Mouse (Mus musculus) kidney, postnatal 0 days (tissue): ENCODE measurements around the gene Dclre1a. TPM values are rescaled to one million over a fixed set of nuclear protein-coding genes. Genes with fewer than 3 reads are reported as not detected.
"Not testable (repeated sequence)": the region's sequence is repeated elsewhere in the genome, so short reads cannot be mapped to it uniquely, and the experiment has no call there.

ENCODE experiments used
- ATAC-seq: fragments of 200-750 bp; cut with Nextera tagmentation; replicated peaks from 2 replicates; pipeline ENCODE4 v1.8.0; 2017; ENCODE audit warnings: low read depth, moderate number of reproducible peaks, moderate TSS enrichment, moderate library complexity; ENCODE audit not compliant: low FRiP score
- DNase-seq: peaks from one replicate; pipeline ENCODE4 v3.0.0-alpha.2; 2016; ENCODE audit warnings: low spot score
- H3K27ac ChIP-seq: fragments of 300-500 bp; sonication (generic); 2 replicates; pipeline ENCODE4 v1.5.1; 2014; ENCODE audit warnings: mild to moderate bottlenecking
- H3K27me3 ChIP-seq: fragments of 300-500 bp; sonication (generic); 2 replicates; pipeline ENCODE4 v1.6.1; 2014; ENCODE audit warnings: low read length, mixed read lengths; ENCODE audit not compliant: insufficient read depth
- H3K36me3 ChIP-seq: fragments of 300-500 bp; sonication (generic); 2 replicates; pipeline ENCODE4 v1.6.1; 2014; ENCODE audit warnings: low read length, mixed read lengths; ENCODE audit not compliant: insufficient read depth
- H3K4me1 ChIP-seq: fragments of 300-500 bp; sonication (generic); replicated peaks from 2 replicates; pipeline ENCODE4 v1.6.1; 2014; ENCODE audit warnings: antibody characterized with exemption, low read length, mixed read lengths; ENCODE audit not compliant: insufficient read depth
- H3K4me2 ChIP-seq: fragments of 300-500 bp; sonication (generic); 2 replicates; pipeline ENCODE4 v1.6.1; 2014; ENCODE audit warnings: mild to moderate bottlenecking, low read length, moderate library complexity, mixed read lengths
- H3K4me3 ChIP-seq: fragments of 300-500 bp; sonication (generic); replicated peaks from 2 replicates; pipeline ENCODE4 v1.5.1; 2014; ENCODE audit warnings: low read depth, low read length
- H3K9ac ChIP-seq: fragments of 300-500 bp; sonication (generic); 2 replicates; pipeline ENCODE4 v1.6.1; 2014; ENCODE audit warnings: low read depth, low read length
- H3K9me3 ChIP-seq: fragments of 300-500 bp; sonication (generic); replicated peaks from 2 replicates; pipeline ENCODE4 v1.6.1; 2016; ENCODE audit warnings: low read length, inconsistent platforms, mixed read lengths
- CTCF ChIP-seq: IDR thresholded peaks from 2 replicates; pipeline ENCODE4 v1.5.1; 2016; ENCODE audit warnings: antibody characterized with exemption, low read depth, mild to moderate bottlenecking, moderate library complexity
- WGBS: fragments of 180-500 bp; shearing (Covaris S2); extraction: QIAGEN DNeasy Blood & Tissue Kit; methylation state at CpG from one replicate; pipeline ENCODE4 v1.1.7; 2014; 5-methylcytosine and 5-hydroxymethylcytosine counted together
- polyA plus RNA-seq: library from polyadenylated mRNA; unstranded; fragments of >200 nt; fragmentation: Nextera tagmentation; extraction: Ambion mirVana; gene quantifications from 2 replicates; pipeline ENCODE4 v1.2.1, GENCODE M21; 2015

The Dclre1a gene
- polyA plus RNA-seq, 1 experiment from 2014 or later = 17.1 TPM

- not testable (repeated sequence) for H3K36me3 ChIP-seq, DNase-seq, H3K9ac ChIP-seq, ATAC-seq, H3K27ac ChIP-seq, H3K4me1 ChIP-seq, H3K4me2 ChIP-seq, H3K27me3 ChIP-seq, H3K9me3 ChIP-seq, H3K4me3 ChIP-seq
- no CpG with 5 or more reads among the region's 4 CpGs for WGBS
Observed at GRCm38 (mm10) chr19:56511207-56511606, 36.8 kb downstream of the Dclre1a start.

GRCm38 (mm10) chr19:56503525-56503924, 44.5 kb downstream of the Dclre1a start:
- H3K36me3 ChIP-seq, H3K4me3 ChIP-seq, H3K9me3 ChIP-seq, H3K27me3 ChIP-seq, H3K9ac ChIP-seq, H3K4me1 ChIP-seq, DNase-seq, H3K4me2 ChIP-seq, H3K27ac ChIP-seq, ATAC-seq: not testable (repeated sequence)
- WGBS = no CpG with 5 or more reads among the region's 5 CpGs

- not testable (repeated sequence) for H3K4me1 ChIP-seq, H3K4me3 ChIP-seq, H3K27me3 ChIP-seq, H3K36me3 ChIP-seq, H3K27ac ChIP-seq, ATAC-seq, H3K9ac ChIP-seq, H3K9me3 ChIP-seq, DNase-seq, H3K4me2 ChIP-seq
- WGBS = no CpG with 5 or more reads among the region's 5 CpGs
Observed at GRCm38 (mm10) chr19:56503069-56503468, 45.0 kb downstream of the Dclre1a start.

GRCm38 (mm10) chr19:56494157-56494556, 53.9 kb downstream of the Dclre1a start:
- not testable (repeated sequence) for H3K36me3 ChIP-seq, H3K9ac ChIP-seq, H3K27me3 ChIP-seq, H3K4me3 ChIP-seq, H3K4me2 ChIP-seq, H3K4me1 ChIP-seq, ATAC-seq, H3K27ac ChIP-seq, H3K9me3 ChIP-seq, DNase-seq
- no CpG with 5 or more reads among the region's 2 CpGs for WGBS

- no peak for DNase-seq
- WGBS = 79% methylated on average over 6 of the region's 6 CpGs
Observed at GRCm38 (mm10) chr19:56489601-56490000, 58.4 kb downstream of the Dclre1a start.

GRCm38 (mm10) chr19:56487339-56487738, 60.7 kb downstream of the Dclre1a start:
- Histone ChIP-seq H3K36me3 (no peaks in the 10 kb centered on the region), H3K4me2 (no peak overlapping the region), H3K4me3 (no peak overlapping the region), H3K27me3 (no peaks in the 10 kb centered on the region), H3K9ac (no peak overlapping the region), H3K27ac (no peak overlapping the region), H3K4me1 (0 out of 2 replicates have a peak, but pooled peaks cover 7% of the 10 kb centered on the region), H3K9me3 (no peaks in the 10 kb centered on the region)
- DNase-seq = no peak
- TF ChIP-seq CTCF = no peak
- 88% methylated on average over 2 of the region's 2 CpGs for WGBS
- ATAC-seq = no peak

More at GRCm38 (mm10) chr19:56489601-56490000, 58.4 kb downstream of the Dclre1a start:
- H3K9me3 ChIP-seq = no peaks in the 10 kb centered on the region
- H3K9ac ChIP-seq = no peak overlapping the region
- H3K4me3 ChIP-seq = no peak overlapping the region
- no peak overlapping the region for H3K27ac ChIP-seq
- no peaks in the 10 kb centered on the region for H3K36me3 ChIP-seq
- H3K4me2 ChIP-seq = no peak overlapping the region
- H3K27me3 ChIP-seq = no peaks in the 10 kb centered on the region
- H3K4me1 ChIP-seq = 0 out of 2 replicates have a peak, but pooled peaks cover 7% of the 10 kb centered on the region
- no peak for TF ChIP-seq CTCF
- ATAC-seq = no peak

- no peak for ATAC-seq
- H3K27me3 ChIP-seq = no peaks in the 10 kb centered on the region
- no peak overlapping the region for H3K27ac ChIP-seq
- H3K4me1 ChIP-seq = 0 out of 2 replicates have a peak, but pooled peaks cover 7% of the 10 kb centered on the region
- 67% methylated on average over 7 of the region's 7 CpGs for WGBS
- no peaks in the 10 kb centered on the region for H3K9me3 ChIP-seq
- H3K36me3 ChIP-seq = no peaks in the 10 kb centered on the region
- no peak overlapping the region for H3K4me2 ChIP-seq
- peak; percentile 39 for DNase-seq
- H3K9ac ChIP-seq = no peak overlapping the region
- H3K4me3 ChIP-seq = no peak overlapping the region
- TF ChIP-seq CTCF = no peak
Observed at GRCm38 (mm10) chr19:56486926-56487325, 61.1 kb downstream of the Dclre1a start.
